Mouse (Mus musculus): Measurements from ENCODE around the gene Gm26620.

Gm26620 gene

GRCm38 (mm10) chr1:170911907-170912660, 27.2 kb downstream of the Gm26620 start:
- no peak for DNase-seq (ENCODE audit: low spot score)

GRCm38 (mm10) chr1:170912891-170913615, 28.2 kb downstream of the Gm26620 start, which contains the start of gene Fcrlb:
Gene Fcrlb, minus strand, starts transcription at chr1:170912941.
- no peak for DNase-seq (ENCODE audit: low spot score)

GRCm38 (mm10) chr1:170915657-170916056, 30.8 kb downstream of the Gm26620 start:
- DNase-seq (ENCODE audit: low spot score): no peak

- DNase-seq (ENCODE audit: low spot score): no peak
Observed at GRCm38 (mm10) chr1:170919308-170919707, 34.4 kb downstream of the Gm26620 start.

GRCm38 (mm10) chr1:170924485-170924884, 39.6 kb downstream of the Gm26620 start:
- no peak for DNase-seq (ENCODE audit: low spot score)

GRCm38 (mm10) chr1:170926941-170927340, 42.1 kb downstream of the Gm26620 start:
- no peak for DNase-seq (ENCODE audit: low spot score)

GRCm38 (mm10) chr1:170927378-170927777, 42.5 kb downstream of the Gm26620 start, which contains the start of gene Fcrla:
Gene Fcrla, minus strand, starts transcription at chr1:170927583.
- DNase-seq (ENCODE audit: low spot score): no peak

GRCm38 (mm10) chr1:170928467-170928866, 43.6 kb downstream of the Gm26620 start:
- no peak for DNase-seq (ENCODE audit: low spot score)

GRCm38 (mm10) chr1:170929245-170929644, 44.4 kb downstream of the Gm26620 start:
- no peak for DNase-seq (ENCODE audit: low spot score)

GRCm38 (mm10) chr1:170932043-170932442, 47.2 kb downstream of the Gm26620 start:
- no peak for DNase-seq (ENCODE audit: low spot score)

- no peak for DNase-seq (ENCODE audit: low spot score)
Observed at GRCm38 (mm10) chr1:170933386-170933920, 48.6 kb downstream of the Gm26620 start.

GRCm38 (mm10) chr1:170933940-170934339, 49.1 kb downstream of the Gm26620 start:
- DNase-seq (ENCODE audit: low spot score): no peak

- DNase-seq (ENCODE audit: low spot score): no peak
Observed at GRCm38 (mm10) chr1:170934383-170934782, 49.5 kb downstream of the Gm26620 start.

All from testis, postnatal 10 days (tissue).